Mouse (Mus musculus): Measurements from ENCODE around the gene Abhd17a. TPM values are rescaled to one million over a fixed set of nuclear protein-coding genes. Genes with fewer than 3 reads are reported as not detected.

Gene Abhd17a
- total RNA-seq, 2 experiments from 2014 or later, result 62.4 to 64.3 TPM

- peak; percentile 53 for DNase-seq (ENCODE audit: low spot score)
Measured at GRCm38 (mm10) chr10:80548428-80549006, 41.6 kb downstream of the Abhd17a start.

GRCm38 (mm10) chr10:80547539-80547938, 42.6 kb downstream of the Abhd17a start:
- no peak for DNase-seq (ENCODE audit: low spot score)

- no peak for DNase-seq (ENCODE audit: low spot score)
Measured at GRCm38 (mm10) chr10:80546945-80547344, 43.2 kb downstream of the Abhd17a start.

GRCm38 (mm10) chr10:80545590-80545989, 44.6 kb downstream of the Abhd17a start:
- no peak for DNase-seq (ENCODE audit: low spot score)

GRCm38 (mm10) chr10:80543873-80544272, 46.3 kb downstream of the Abhd17a start:
- DNase-seq (ENCODE audit: low spot score), result no peak

GRCm38 (mm10) chr10:80539493-80539892, 50.6 kb downstream of the Abhd17a start:
- no peak for DNase-seq (ENCODE audit: low spot score)

- DNase-seq (ENCODE audit: low spot score), result peak; percentile 65
Measured at GRCm38 (mm10) chr10:80538710-80539394, 51.3 kb downstream of the Abhd17a start, which contains the start of gene Atp8b3. Gene Atp8b3, minus strand, starts transcription at chr10:80539124.

GRCm38 (mm10) chr10:80538180-80538579, 52.0 kb downstream of the Abhd17a start:
- DNase-seq (ENCODE audit: low spot score), result no peak

GRCm38 (mm10) chr10:80535711-80536110, 54.4 kb downstream of the Abhd17a start:
- no peak for DNase-seq (ENCODE audit: low spot score)

- DNase-seq (ENCODE audit: low spot score), result no peak
Measured at GRCm38 (mm10) chr10:80535071-80535470, 55.1 kb downstream of the Abhd17a start.

GRCm38 (mm10) chr10:80533704-80534103, 56.4 kb downstream of the Abhd17a start:
- DNase-seq (ENCODE audit: low spot score), result no peak

Small RNA genes within 50 kb of the gene (microRNA-seq; reads per million reads assigned to microRNA genes)
- not detected for gene Mir6912

Other genes starting within 250 kb of the Abhd17a start
- gene Adamtsl5, start 241.9 kb downstream of the Abhd17a start, total RNA-seq (2021), result 10 to 100 TPM; 32.5 to 37.0 TPM
- gene Plk5, start 233.9 kb downstream of the Abhd17a start, total RNA-seq (2021), result under 1 TPM; 0.09 to 0.11 TPM
- 1 to 10 TPM; 4.0 to 4.6 TPM for gene Mex3d, start 202.7 kb downstream of the Abhd17a start, total RNA-seq (2021)
- gene Mbd3, start 190.8 kb downstream of the Abhd17a start, total RNA-seq (2021), result 100 to 1,000 TPM; 108 to 127 TPM
- 100 to 1,000 TPM; 831 to 847 TPM for gene Uqcr11, start 183.5 kb downstream of the Abhd17a start, total RNA-seq (2021)
- gene Tcf3, start 156.7 kb downstream of the Abhd17a start, total RNA-seq (2021), result 10 to 100 TPM; 11.2 to 11.3 TPM
- gene Onecut3, start 95.5 kb downstream of the Abhd17a start, total RNA-seq (2021), result not detected
- not detected for gene Atp8b3, start 51.2 kb downstream of the Abhd17a start, total RNA-seq (2021)
- gene Rexo1, start 28.8 kb downstream of the Abhd17a start, total RNA-seq (2021), result 10 to 100 TPM in 1 of 2 experiments, 1 to 10 TPM in 1; 9.6 to 11.1 TPM
- 1 to 10 TPM; 1.5 to 1.9 TPM for gene Klf16, start 13.0 kb downstream of the Abhd17a start, total RNA-seq (2021)
- 10 to 100 TPM; 19.0 to 20.1 TPM for gene Scamp4, start 12.5 kb upstream of the Abhd17a start, total RNA-seq (2021)
- under 1 TPM in 1 of 2 experiments, not detected in 1; 0.69 TPM for gene Adat3, start 12.5 kb upstream of the Abhd17a start, total RNA-seq (2021)
- under 1 TPM; 0.14 to 0.26 TPM for gene Gm49322, start 15.7 kb upstream of the Abhd17a start, total RNA-seq (2021)
- 100 to 1,000 TPM in 1 of 2 experiments, 10 to 100 TPM in 1; 97.2 to 128 TPM for gene Csnk1g2, start 32.5 kb upstream of the Abhd17a start, total RNA-seq (2021)
- 10 to 100 TPM; 38.5 to 40.0 TPM for gene Btbd2, start 66.7 kb upstream of the Abhd17a start, total RNA-seq (2021)
- 100 to 1,000 TPM; 244 to 292 TPM for gene Mknk2, start 87.8 kb upstream of the Abhd17a start, total RNA-seq (2021)
- 1 to 10 TPM; 2.3 to 4.1 TPM for gene Mob3a, start 111.6 kb upstream of the Abhd17a start, total RNA-seq (2021)
- gene Izumo4, start 111.8 kb upstream of the Abhd17a start, total RNA-seq (2021), result 1 to 10 TPM in 1 of 2 experiments, under 1 TPM in 1; 0.91 to 1.9 TPM
- 10 to 100 TPM; 24.3 to 31.7 TPM for gene Ap3d1, start 151.9 kb upstream of the Abhd17a start, total RNA-seq (2021)
- gene Dot1l, start 164.9 kb upstream of the Abhd17a start, total RNA-seq (2021), result 10 to 100 TPM; 13.6 to 20.8 TPM
- gene Sf3a2, start 207.9 kb upstream of the Abhd17a start, total RNA-seq (2021), result 10 to 100 TPM; 27.3 to 27.6 TPM
- 10 to 100 TPM; 24.3 to 25.8 TPM for gene Plekhj1, start 208.3 kb upstream of the Abhd17a start, total RNA-seq (2021)
- under 1 TPM; 0.31 to 0.32 TPM for gene Amh, start 214.9 kb upstream of the Abhd17a start, total RNA-seq (2021)
- gene Jsrp1, start 223.2 kb upstream of the Abhd17a start, total RNA-seq (2021), result 100 to 1,000 TPM; 448 to 461 TPM
- gene Oaz1, start 236.3 kb upstream of the Abhd17a start, total RNA-seq (2021), result 100 to 1,000 TPM; 698 to 770 TPM